In the genomic region with DNA sequence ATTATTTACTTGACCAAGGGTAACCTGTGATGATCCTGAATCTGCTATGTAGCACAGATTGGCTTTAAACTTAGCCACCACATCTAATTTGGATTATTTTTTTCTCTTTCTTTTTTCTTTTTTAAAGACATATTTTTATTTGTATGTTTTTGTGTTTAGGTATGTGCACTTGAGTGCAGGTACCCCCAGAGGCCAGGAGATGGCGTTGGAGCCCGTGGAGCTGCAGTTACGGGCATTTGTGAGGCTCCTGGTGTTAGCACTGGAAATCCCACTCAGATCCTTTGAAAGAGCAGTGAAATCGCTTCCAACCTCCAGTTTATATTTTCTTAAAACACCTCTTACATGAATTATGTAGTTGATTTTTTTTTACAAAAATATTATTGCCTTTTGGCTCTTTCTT, we compare ENCODE assay signal across 23 mouse cellular contexts.
DNase-seq lines count a peak whose midpoint lies in the region; ATAC-seq and TF ChIP-seq lines count a peak whose summit lies in the region.
"Had no signal": no experiment of that assay in that cellular context is flagged by ENCODE, and none has a peak within 500 bp of the region (broad histone marks: within the 10 kb centered on the region; RNA-seq: fewer than 3 reads in every experiment).

No protein-coding gene starts in this region.

- H3K4me2 ChIP-seq in forebrain, embryonic 12.5 days: no peak overlapping the region
- H3K4me2 ChIP-seq: hindbrain, embryonic 15.5 days; kidney, embryonic 15.5 days; liver, embryonic 15.5 days; midbrain, embryonic 15.5 days; neural tube, embryonic 13.5 days had no signal

- no peak overlapping the region for H3K27ac ChIP-seq in layer of hippocampus, adult 2 months
- no peak overlapping the region for H3K27ac ChIP-seq in bone marrow macrophage, adult 2 months (ENCODE audit: insufficient read depth, low read depth, low read length)
- no peak overlapping the region for H3K27ac ChIP-seq in embryonic facial prominence, embryonic 10.5 days (replicated peaks)
- no peak overlapping the region for H3K27ac ChIP-seq in forebrain, embryonic 12.5 days
- H3K27ac ChIP-seq: forebrain, embryonic 10.5 days; heart, embryonic 10.5 days; hindbrain, embryonic 15.5 days; kidney, embryonic 15.5 days; liver, embryonic 15.5 days; midbrain, embryonic 15.5 days; neural tube, embryonic 13.5 days had no signal

- H3K9ac ChIP-seq in forebrain, embryonic 12.5 days: no peak overlapping the region
- H3K9ac ChIP-seq: hindbrain, embryonic 15.5 days; kidney, embryonic 15.5 days; liver, embryonic 15.5 days; midbrain, embryonic 15.5 days; neural tube, embryonic 13.5 days had no signal

- TF ChIP-seq POLR2A in bone marrow macrophage, adult 2 months (IDR thresholded peaks at IDR 0.05; ENCODE audit: borderline replicate concordance, low read depth, low read length): no peak

- no peak for ATAC-seq in forebrain, embryonic 12.5 days (ENCODE audit: low FRiP score)
- ATAC-seq: intestine, embryonic 16.5 days; midbrain, embryonic 15.5 days had no signal

- peaks cover 60% of the 10 kb centered on the region for H3K4me1 ChIP-seq in E14TG2a.4 (replicated peaks; ENCODE audit: low read depth, low read length)
- H3K4me1 ChIP-seq in bone marrow macrophage, adult 2 months (ENCODE audit: control insufficient read depth, insufficient read depth, low read length): peaks cover 8% of the 10 kb centered on the region
- H3K4me1 ChIP-seq in embryonic facial prominence, embryonic 10.5 days: peaks cover 39% of the 10 kb centered on the region
- H3K4me1 ChIP-seq in forebrain, embryonic 12.5 days: peaks cover 32% of the 10 kb centered on the region
- H3K4me1 ChIP-seq: liver, embryonic 15.5 days had no signal

- no peak for DNase-seq in layer of hippocampus, adult 2 months (ENCODE audit: low spot score in 2 of 2)
- DNase-seq in layer of hippocampus, adult 8-10 months (ENCODE audit: low spot score in 2 of 2): no peak
- DNase-seq in A20 (ENCODE audit: low read depth, low spot score): peak; percentile 12
- DNase-seq in embryonic facial prominence, embryonic 10.5 days (ENCODE audit: low spot score): no peak
- DNase-seq: adrenal gland, postnatal 10 days; cerebellum, adult 9-10 months; heart, postnatal 4 days; lung, postnatal 4 days; retina, postnatal 1 day; right cerebral cortex, postnatal 25 days; thymus, postnatal 14 days had no signal

- no peaks in the 10 kb centered on the region for H3K27me3 ChIP-seq in E14TG2a.4 (ENCODE audit: insufficient read depth, low read length)
- no peaks in the 10 kb centered on the region for H3K27me3 ChIP-seq in embryonic facial prominence, embryonic 10.5 days (replicated peaks; ENCODE audit: low read depth, poor library complexity, severe bottlenecking)
- no peaks in the 10 kb centered on the region for H3K27me3 ChIP-seq in forebrain, embryonic 12.5 days
- H3K27me3 ChIP-seq: hindbrain, embryonic 15.5 days; kidney, embryonic 15.5 days; liver, embryonic 15.5 days; midbrain, embryonic 15.5 days; neural tube, embryonic 13.5 days had no signal

- H3K36me3 ChIP-seq in E14TG2a.4 (ENCODE audit: insufficient read depth, low read length): no peaks in the 10 kb centered on the region
- peaks cover 13% of the 10 kb centered on the region for H3K36me3 ChIP-seq in embryonic facial prominence, embryonic 10.5 days (replicated peaks)
- H3K36me3 ChIP-seq in forebrain, embryonic 12.5 days (replicated peaks): no peaks in the 10 kb centered on the region
- H3K36me3 ChIP-seq: heart, embryonic 10.5 days; hindbrain, embryonic 15.5 days; liver, embryonic 15.5 days; midbrain, embryonic 15.5 days; neural tube, embryonic 13.5 days had no signal

- 95% methylated on average over 4 of the region's 4 CpGs for WGBS in embryonic facial prominence, embryonic 10.5 days
- 93% methylated on average over 4 of the region's 4 CpGs for WGBS in forebrain, embryonic 12.5 days

- TF ChIP-seq CTCF in layer of hippocampus, adult 2 months (conservative IDR thresholded peaks at IDR 0.05): peak; percentile 62
- peak; percentile 62 for TF ChIP-seq CTCF in E14TG2a.4 (conservative IDR thresholded peaks at IDR 0.05; ENCODE audit: low read length)
- 0 out of 2 replicates have a peak, but pooled peaks have one; percentile 19 for TF ChIP-seq CTCF in bone marrow macrophage, adult 2 months (IDR thresholded peaks at IDR 0.05; ENCODE audit: low read depth, low read length)

- H3K4me3 ChIP-seq in layer of hippocampus, adult 2 months: no peak overlapping the region
- no peak overlapping the region for H3K4me3 ChIP-seq in E14TG2a.4 (replicated peaks; ENCODE audit: low read length)
- H3K4me3 ChIP-seq in bone marrow macrophage, adult 2 months (ENCODE audit: insufficient read depth, low read length): no peak overlapping the region
- no peak overlapping the region for H3K4me3 ChIP-seq in embryonic facial prominence, embryonic 10.5 days
- no peak overlapping the region for H3K4me3 ChIP-seq in forebrain, embryonic 12.5 days (replicated peaks)
- H3K4me3 ChIP-seq: forebrain, embryonic 10.5 days; heart, embryonic 10.5 days; hindbrain, embryonic 15.5 days; kidney, embryonic 15.5 days; liver, embryonic 15.5 days; midbrain, embryonic 15.5 days; myocyte; neural tube, embryonic 13.5 days had no signal

- peaks cover 3% of the 10 kb centered on the region; the same call in 1 of the 2 replicates for H3K9me3 ChIP-seq in E14TG2a.4 (ENCODE audit: low read length)
- no peaks in the 10 kb centered on the region for H3K9me3 ChIP-seq in embryonic facial prominence, embryonic 10.5 days
- no peaks in the 10 kb centered on the region for H3K9me3 ChIP-seq in forebrain, embryonic 12.5 days
- H3K9me3 ChIP-seq: heart, embryonic 10.5 days; hindbrain, embryonic 15.5 days; kidney, embryonic 15.5 days; liver, embryonic 15.5 days; midbrain, embryonic 15.5 days; neural tube, embryonic 13.5 days had no signal
